Mouse (Mus musculus) hematopoietic multipotent progenitor cell, adult 10-12 weeks (in vitro differentiated cells): ENCODE data around the gene Amdhd1. TPM values are rescaled to one million over a fixed set of nuclear protein-coding genes. Genes with fewer than 3 reads are reported as not detected.

Experiments used
- polyA plus RNA-seq: library from polyadenylated mRNA; stranded (reverse); fragments of >175 nt; gene quantifications from 2 replicates; pipeline ENCODE4 v1.2.3, GENCODE M21; 2012; ENCODE audit warnings: low replicate concordance

Amdhd1 gene
- 0.18 and 0.63 TPM in 2 replicates for polyA plus RNA-seq

DNA sequence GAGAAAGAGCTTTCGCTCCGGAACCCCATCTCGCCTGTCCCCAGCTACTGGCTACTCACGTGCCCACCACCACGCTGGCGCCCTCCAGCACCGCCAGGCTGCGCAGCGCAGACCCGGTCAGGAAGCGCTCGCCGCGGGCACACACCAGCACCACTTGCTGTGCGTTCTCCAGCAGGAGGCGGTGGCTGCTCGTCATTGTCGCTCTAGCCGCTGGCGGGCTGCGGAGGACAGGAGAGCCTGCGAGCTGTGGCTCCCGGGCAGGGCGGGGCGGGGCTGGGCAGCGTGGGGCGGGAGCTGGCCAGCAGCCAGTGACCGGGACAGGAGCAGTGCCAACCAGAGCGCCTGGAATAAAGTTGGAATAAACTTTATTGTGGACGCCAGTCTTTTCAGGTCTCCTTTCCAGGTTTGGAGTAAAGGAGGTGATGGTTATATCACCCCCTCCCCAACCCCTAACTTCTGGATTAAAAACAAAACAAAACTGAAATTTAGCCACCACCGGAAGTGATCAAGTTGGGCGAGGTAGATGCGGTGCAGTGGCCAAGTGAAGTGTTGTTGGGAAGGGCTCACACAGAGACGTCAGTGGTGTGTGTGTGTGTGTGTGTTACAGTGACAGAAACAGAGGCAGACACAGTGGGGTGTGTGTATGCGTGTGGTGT, at the start of gene Amdhd1:
TSS of gene Amdhd1 (minus strand) at position 259 of the 656 bp plus-strand sequence.

DNA sequence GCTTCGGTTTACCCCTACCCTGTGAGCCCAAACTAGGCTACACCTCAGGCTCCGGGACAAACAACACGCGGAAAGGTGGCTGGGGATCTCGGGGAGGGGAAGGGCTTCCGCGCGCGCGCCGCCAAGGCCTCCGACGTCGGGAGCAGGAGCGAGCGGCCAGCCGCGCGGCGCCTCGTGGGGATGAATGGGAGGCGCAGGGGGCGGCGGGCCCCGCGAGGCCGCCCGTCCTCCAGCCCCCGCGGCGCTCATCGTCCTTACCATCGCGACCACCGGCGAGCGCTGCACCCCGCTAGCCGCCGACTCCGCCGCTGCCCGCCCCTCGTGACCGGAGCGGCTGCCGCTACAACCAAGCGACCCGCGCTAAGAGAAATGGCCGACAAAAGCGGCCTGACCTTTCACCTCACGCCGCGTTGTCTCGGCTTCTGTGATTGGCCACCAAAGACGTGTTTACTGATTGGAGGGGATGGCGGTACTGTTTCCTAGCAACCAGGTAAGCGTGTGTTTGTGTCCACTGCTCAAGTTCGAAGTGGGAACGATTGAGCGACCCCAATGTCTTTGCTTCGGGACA, 49.5 kb upstream of the Amdhd1 start, which contains the start of gene Snrpf:
TSS of gene Snrpf (minus strand) at position 426 of the 568 bp plus-strand sequence.

DNA sequence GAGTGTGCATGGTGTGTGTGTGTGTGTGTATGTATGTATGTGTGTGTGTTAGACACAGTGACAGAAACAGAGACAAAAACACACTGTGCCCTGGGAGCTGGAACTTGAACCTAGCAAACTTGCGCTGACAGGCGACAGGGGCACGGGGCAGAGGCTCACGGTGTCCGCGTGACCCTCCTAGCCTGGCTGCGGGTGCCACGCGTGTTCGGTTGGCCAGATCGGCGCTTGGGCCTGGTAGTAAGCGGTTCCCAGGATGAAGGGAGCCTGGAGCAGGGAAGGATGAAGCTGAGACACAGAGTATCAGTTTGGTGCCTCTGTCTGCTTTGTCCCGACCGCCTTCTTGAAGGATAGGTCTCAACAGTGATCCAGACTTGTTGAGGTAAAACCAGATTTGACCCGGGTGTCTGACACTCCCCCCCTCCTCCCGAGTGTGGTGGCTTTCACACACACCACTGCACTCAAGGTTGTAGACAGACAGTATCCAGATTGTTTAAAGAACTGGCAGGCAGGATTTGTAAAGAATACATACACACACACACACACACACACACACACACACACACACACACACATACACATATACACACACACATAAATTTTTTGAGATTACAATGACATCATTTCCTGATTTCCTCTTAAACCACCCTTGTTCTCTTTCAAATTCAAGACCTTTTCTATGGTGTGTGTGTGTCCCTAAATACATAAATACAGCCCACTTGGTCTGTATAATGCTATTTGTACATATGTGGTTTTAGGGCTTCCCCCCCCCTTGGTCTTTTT, 788 bp upstream of the Amdhd1 start, which contains the start of gene Ccdc38:
TSS of gene Ccdc38 (plus strand) at position 202 of the 780 bp plus-strand sequence.

GRCm38 (mm10) chr10:93488066-93488827, 51.6 kb downstream of the Amdhd1 start, which contains the start of gene Hal:
Gene Hal, plus strand, starts transcription at chr10:93488768.

Other genes with a start within 250 kb of the Amdhd1 start
- gene Elk3, start 228.9 kb downstream of the Amdhd1 start, polyA plus RNA-seq: 57.6 and 69.6 TPM in 2 replicates
- gene Lta4h, start 86.6 kb downstream of the Amdhd1 start, polyA plus RNA-seq: 52.3 and 76.2 TPM in 2 replicates
- gene Hal, start 51.3 kb downstream of the Amdhd1 start, polyA plus RNA-seq: 0.17 and 1.1 TPM in 2 replicates
- gene Ccdc38, start 599 bp upstream of the Amdhd1 start, polyA plus RNA-seq: 0.03 and 0.11 TPM in 2 replicates
- 41.1 and 42.7 TPM in 2 replicates for gene Snrpf, start 49.7 kb upstream of the Amdhd1 start, polyA plus RNA-seq
- gene Ntn4, start 100.6 kb upstream of the Amdhd1 start, polyA plus RNA-seq: 0.89 and 1.3 TPM in 2 replicates